Mouse (Mus musculus): Measurements from ENCODE around the gene Eef1a2. TPM values are rescaled to one million over a fixed set of nuclear protein-coding genes. Genes with fewer than 3 reads are reported as not detected.

Eef1a2 gene
- polyA plus RNA-seq, 1 experiment from 2014 or later = 12.7 TPM

Other genes starting within 250 kb of the Eef1a2 start
- gene Ythdf1, start 236.1 kb downstream of the Eef1a2 start, polyA plus RNA-seq (2014; fragmentation: Nextera tagmentation; extraction: Ambion mirVana) = 44.4 and 59.1 TPM in 2 replicates
- gene Birc7, start 228.0 kb downstream of the Eef1a2 start, polyA plus RNA-seq (2014; fragmentation: Nextera tagmentation; extraction: Ambion mirVana) = 0.18 and 0.38 TPM in 2 replicates
- 89.6 and 94.9 TPM in 2 replicates for gene Nkain4, start 202.3 kb downstream of the Eef1a2 start, polyA plus RNA-seq (2014; fragmentation: Nextera tagmentation; extraction: Ambion mirVana)
- 86.6 and 92.4 TPM in 2 replicates for gene Arfgap1, start 189.8 kb downstream of the Eef1a2 start, polyA plus RNA-seq (2014; fragmentation: Nextera tagmentation; extraction: Ambion mirVana)
- gene Col20a1, start 170.5 kb downstream of the Eef1a2 start, polyA plus RNA-seq (2014; fragmentation: Nextera tagmentation; extraction: Ambion mirVana) = 0.16 and 0.24 TPM in 2 replicates
- 50.8 and 52.6 TPM in 2 replicates for gene Chrna4, start 113.5 kb downstream of the Eef1a2 start, polyA plus RNA-seq (2014; fragmentation: Nextera tagmentation; extraction: Ambion mirVana)
- gene Kcnq2, start 21.7 kb downstream of the Eef1a2 start, polyA plus RNA-seq (2014; fragmentation: Nextera tagmentation; extraction: Ambion mirVana) = 52.0 and 52.4 TPM in 2 replicates
- gene Ppdpf, start 30.2 kb upstream of the Eef1a2 start, polyA plus RNA-seq (2014; fragmentation: Nextera tagmentation; extraction: Ambion mirVana) = 442 and 539 TPM in 2 replicates
- gene Ptk6, start 45.8 kb upstream of the Eef1a2 start, polyA plus RNA-seq (2014; fragmentation: Nextera tagmentation; extraction: Ambion mirVana) = not detected in 2 replicates
- gene Srms, start 56.2 kb upstream of the Eef1a2 start, polyA plus RNA-seq (2014; fragmentation: Nextera tagmentation; extraction: Ambion mirVana) = 0.11 and 0.16 TPM in 2 replicates
- gene Fndc11, start 63.0 kb upstream of the Eef1a2 start, polyA plus RNA-seq (2014; fragmentation: Nextera tagmentation; extraction: Ambion mirVana) = 0.39 and 0.49 TPM in 2 replicates
- gene Helz2, start 85.0 kb upstream of the Eef1a2 start, polyA plus RNA-seq (2014; fragmentation: Nextera tagmentation; extraction: Ambion mirVana) = 0.19 and 0.39 TPM in 2 replicates
- gene Gmeb2, start 131.0 kb upstream of the Eef1a2 start, polyA plus RNA-seq (2014; fragmentation: Nextera tagmentation; extraction: Ambion mirVana) = 15.7 and 19.5 TPM in 2 replicates
- 1,182 and 1,543 TPM in 2 replicates for gene Stmn3, start 157.5 kb upstream of the Eef1a2 start, polyA plus RNA-seq (2014; fragmentation: Nextera tagmentation; extraction: Ambion mirVana)
- 40.3 and 46.9 TPM in 2 replicates for gene Rtel1, start 162.7 kb upstream of the Eef1a2 start, polyA plus RNA-seq (2014; fragmentation: Nextera tagmentation; extraction: Ambion mirVana)
- gene Zgpat, start 207.9 kb upstream of the Eef1a2 start, polyA plus RNA-seq (2014; fragmentation: Nextera tagmentation; extraction: Ambion mirVana) = 65.0 and 67.7 TPM in 2 replicates
- gene Arfrp1, start 208.4 kb upstream of the Eef1a2 start, polyA plus RNA-seq (2014; fragmentation: Nextera tagmentation; extraction: Ambion mirVana) = 65.8 and 76.2 TPM in 2 replicates
- gene Lime1, start 223.1 kb upstream of the Eef1a2 start, polyA plus RNA-seq (2014; fragmentation: Nextera tagmentation; extraction: Ambion mirVana) = 43.7 and 50.1 TPM in 2 replicates